Mouse (Mus musculus) liver, embryonic 14.5 days (tissue): ENCODE measurements around the gene Gas1.

ENCODE experiments used
- CTCF ChIP-seq: IDR thresholded peaks from 2 replicates; pipeline ENCODE4 v1.5.1; 2016; ENCODE audit warnings: antibody characterized with exemption, low read depth, control low read depth
- EP300 ChIP-seq: IDR thresholded peaks from 2 replicates; pipeline ENCODE4 v1.6.1; 2016; ENCODE audit warnings: antibody characterized with exemption, low read depth

GRCm38 (mm10) chr13:60146231-60146630 is 30.9 kb downstream of the Gas1 start:
- TF ChIP-seq EP300 (no peak), CTCF (no peak)
